In genomic region chr1:171410947-171411484, GRCm38 (mm10) we compare ENCODE assay signal across 1 mouse cellular context.
TF ChIP-seq lines count a peak whose summit lies in the region.

TSS of gene Usf1 (plus strand) at chr1:171411313.

TF ChIP-seq in CH12.LX, 34 proteins besides CTCF, POLR2A, EP300 and RAD21 (continued from another document):
- TF ChIP-seq ZC3H11A (IDR thresholded peaks at IDR 0.05; ENCODE audit: low read depth, low read length) (no peak), PAX5 (IDR thresholded peaks at IDR 0.05; ENCODE audit: low read length) (no peak), KAT2A (IDR thresholded peaks at IDR 0.05; ENCODE audit: insufficient replicate concordance, low read length) (peak; percentile 95), UBTF (IDR thresholded peaks at IDR 0.05; ENCODE audit: low read depth, low read length) (peak; percentile 81; the same call in 1 of the 2 replicates), GABPA (IDR thresholded peaks at IDR 0.05; ENCODE audit: insufficient replicate concordance, low read depth, low read length) (peak; percentile 60; the same call in 1 of the 2 replicates), TCF12 (IDR thresholded peaks at IDR 0.05; ENCODE audit: low read depth, low read length) (peak; percentile 90), E2F4 (IDR thresholded peaks at IDR 0.05; ENCODE audit: insufficient replicate concordance, low read depth, low read length) (no peak), MAX (IDR thresholded peaks at IDR 0.05; ENCODE audit: low read length) (peak; percentile 39; the same call in 1 of the 2 replicates), USF1 (IDR thresholded peaks at IDR 0.05; ENCODE audit: low read depth, low read length) (no peak), ELF1 (IDR thresholded peaks at IDR 0.05; ENCODE audit: low read depth, low read length) (peak; percentile 96), RCOR1 (conservative IDR thresholded peaks at IDR 0.05; ENCODE audit: low read depth, low read length) (peak; percentile 97), MXI1 (IDR thresholded peaks at IDR 0.05; ENCODE audit: low read depth, low read length) (peak; percentile 65; the same call in 1 of the 2 replicates), HCFC1 (IDR thresholded peaks at IDR 0.05; ENCODE audit: low read depth, low read length) (peak; percentile 95)
